Mouse (Mus musculus): ENCODE measurements at regions not wholly inside any gene's neighbourhood (a gene's known extent, or its start where the extent isn't known, plus 50 kb on each side); places are given as distances from the start of the nearest gene placed in this dataset.

DNA sequence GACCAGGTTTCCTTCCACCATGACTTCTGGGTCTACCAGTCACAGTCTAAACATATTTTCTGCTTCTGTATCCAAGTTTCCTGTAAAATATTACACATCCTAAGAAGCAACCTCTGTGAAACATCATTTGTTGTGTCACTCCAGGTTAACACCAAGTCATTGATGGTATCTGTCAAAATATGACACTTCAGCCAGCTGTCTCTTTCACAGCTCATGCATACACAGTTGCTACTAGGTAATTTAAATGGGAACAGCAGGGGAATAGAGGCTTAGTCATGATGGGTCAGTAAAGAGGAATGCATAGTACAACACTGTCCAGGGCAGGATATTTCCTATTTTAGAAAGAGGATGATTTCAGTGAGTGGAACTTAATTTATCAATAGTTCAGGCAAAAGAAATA lies 589.6 kb upstream of the Atp2b1 start:
- Histone ChIP-seq H3K4me1 (no peaks in the 10 kb centered on the region), H3K4me3 (replicated peaks) (no peak overlapping the region), H3K4me2 (no peak overlapping the region), H3K27me3 (no peaks in the 10 kb centered on the region), H3K27ac (no peak overlapping the region), H3K36me3 (no peaks in the 10 kb centered on the region), H3K9me3 (replicated peaks) (no peaks in the 10 kb centered on the region), H3K9ac (no peak overlapping the region)
- ATAC-seq (replicated peaks; ENCODE audit: low FRiP score), result no peak

DNA sequence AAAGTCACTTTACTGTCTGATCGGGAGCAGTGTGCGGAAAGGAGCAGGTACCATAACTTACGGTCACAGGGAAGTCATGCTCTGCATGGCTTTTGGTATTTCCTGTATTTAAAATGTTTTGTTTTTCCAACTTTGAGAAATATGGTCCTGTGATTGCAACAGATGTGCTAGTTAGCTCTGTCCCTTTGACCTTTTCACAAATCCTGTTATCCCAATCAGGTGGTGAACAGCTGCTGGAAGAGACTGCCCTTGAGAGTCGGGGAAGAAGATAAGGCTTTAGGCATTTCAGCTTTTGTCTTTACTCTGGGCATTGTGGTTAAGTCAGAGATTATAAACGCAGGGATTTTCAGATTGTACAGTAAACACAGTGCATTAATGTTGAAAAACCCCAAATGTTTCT lies 588.5 kb upstream of the Atp2b1 start:
- no peaks in the 10 kb centered on the region for H3K4me1 ChIP-seq
- no peak for ATAC-seq (replicated peaks; ENCODE audit: low FRiP score)
- no peaks in the 10 kb centered on the region for H3K36me3 ChIP-seq
- 43% methylated on average over 5 of the region's 5 CpGs for WGBS
- no peak overlapping the region for H3K4me2 ChIP-seq
- H3K9ac ChIP-seq, result no peak overlapping the region
- no peak overlapping the region for H3K4me3 ChIP-seq (replicated peaks)
- H3K27me3 ChIP-seq, result no peaks in the 10 kb centered on the region
- no peaks in the 10 kb centered on the region for H3K9me3 ChIP-seq (replicated peaks)
- no peak overlapping the region for H3K27ac ChIP-seq

DNA sequence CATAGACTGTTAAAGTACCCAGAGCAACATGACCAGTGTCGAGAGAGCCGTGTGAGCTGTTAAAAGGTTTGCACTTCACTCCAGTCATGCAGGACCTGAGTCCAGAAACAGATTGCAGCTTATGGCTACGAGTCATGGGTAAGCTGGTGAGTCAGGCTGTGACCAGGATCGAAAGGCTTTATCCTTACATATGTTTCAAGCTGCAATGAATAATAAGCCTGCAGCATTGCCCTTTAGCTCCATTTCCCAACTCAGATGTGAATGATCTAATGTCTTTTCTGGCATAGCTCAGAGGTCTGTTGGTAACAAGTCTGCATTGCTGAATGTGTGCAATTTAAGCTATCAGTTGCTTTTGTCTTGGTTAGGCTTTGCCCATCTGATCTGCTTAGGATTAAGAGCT lies 581.5 kb upstream of the Atp2b1 start:
- Histone ChIP-seq H3K9me3 (replicated peaks) (no peaks in the 10 kb centered on the region), H3K9ac (no peak overlapping the region), H3K27me3 (no peaks in the 10 kb centered on the region), H3K4me1 (no peaks in the 10 kb centered on the region), H3K27ac (no peak overlapping the region), H3K4me2 (no peak overlapping the region), H3K4me3 (replicated peaks) (no peak overlapping the region), H3K36me3 (no peaks in the 10 kb centered on the region)
- WGBS, result 73% methylated on average over 4 of the region's 4 CpGs
- no peak for ATAC-seq (replicated peaks; ENCODE audit: low FRiP score)

DNA sequence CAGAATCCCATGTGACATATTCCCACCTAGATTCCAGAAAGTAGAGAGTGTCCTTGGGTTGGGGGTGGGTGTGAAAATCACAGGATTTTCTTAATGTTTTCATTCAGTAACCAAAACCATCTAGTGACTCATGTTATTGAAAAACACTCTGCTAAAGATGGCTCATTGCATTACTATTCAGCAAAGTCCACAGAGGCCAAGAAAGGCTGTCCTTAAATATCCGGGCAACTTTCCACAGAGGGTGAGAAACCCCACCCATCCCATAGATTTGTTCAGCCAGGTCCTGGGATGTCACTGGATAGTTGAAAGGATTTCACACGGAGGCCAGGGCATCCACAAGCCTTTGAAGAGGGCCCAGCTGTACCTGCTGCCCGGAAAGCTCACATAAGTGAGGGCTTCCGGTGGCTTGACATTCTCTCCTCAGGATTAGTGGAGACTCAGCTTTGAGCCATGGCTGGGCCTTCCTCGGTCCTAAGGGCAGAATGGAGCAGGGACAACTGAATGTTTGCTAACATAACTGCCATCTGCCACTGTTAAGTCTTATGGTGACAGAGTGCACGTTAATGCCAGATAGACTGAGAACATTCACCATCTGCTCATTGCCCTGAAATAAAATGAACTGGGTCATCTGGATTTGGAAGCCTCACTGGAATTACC lies 580.7 kb upstream of the Atp2b1 start:
- ATAC-seq (replicated peaks; ENCODE audit: low FRiP score), result no peak
- H3K9ac ChIP-seq, result no peak overlapping the region

DNA sequence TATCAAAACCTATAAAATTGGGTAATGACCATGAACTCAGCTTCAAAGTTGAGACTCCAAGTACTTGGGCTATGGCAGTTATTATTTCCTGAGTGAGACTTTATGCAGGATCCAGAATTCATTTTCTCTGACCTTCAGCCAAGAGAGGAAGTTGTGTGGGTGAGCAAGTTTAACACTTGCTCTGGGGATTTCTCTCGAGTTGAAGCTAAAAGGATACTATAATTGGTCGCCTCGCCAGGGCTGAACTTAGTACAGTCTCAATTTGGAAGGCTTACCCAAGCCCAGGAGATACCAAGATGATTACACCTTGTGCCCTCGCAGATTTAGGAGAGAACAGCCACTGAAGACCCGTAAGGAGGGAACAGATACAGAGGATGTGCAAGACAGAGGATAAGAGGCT lies 570.4 kb upstream of the Atp2b1 start:
- no peaks in the 10 kb centered on the region for H3K9me3 ChIP-seq (replicated peaks)
- no peak overlapping the region for H3K4me3 ChIP-seq (replicated peaks)
- WGBS, result 79% methylated on average over 5 of the region's 5 CpGs
- no peaks in the 10 kb centered on the region for H3K27me3 ChIP-seq
- H3K27ac ChIP-seq, result no peak overlapping the region
- no peak for ATAC-seq (replicated peaks; ENCODE audit: low FRiP score)
- H3K36me3 ChIP-seq, result no peaks in the 10 kb centered on the region
- H3K4me1 ChIP-seq, result no peaks in the 10 kb centered on the region
- no peak overlapping the region for H3K9ac ChIP-seq
- H3K4me2 ChIP-seq, result no peak overlapping the region

More for the DNA sequence above, 580.7 kb upstream of the Atp2b1 start:
- WGBS, result 69% methylated on average over 6 of the region's 6 CpGs
- Histone ChIP-seq H3K36me3 (no peaks in the 10 kb centered on the region), H3K4me2 (no peak overlapping the region), H3K4me1 (no peaks in the 10 kb centered on the region), H3K9me3 (replicated peaks) (no peaks in the 10 kb centered on the region), H3K4me3 (replicated peaks) (no peak overlapping the region), H3K27me3 (no peaks in the 10 kb centered on the region), H3K27ac (no peak overlapping the region)

DNA sequence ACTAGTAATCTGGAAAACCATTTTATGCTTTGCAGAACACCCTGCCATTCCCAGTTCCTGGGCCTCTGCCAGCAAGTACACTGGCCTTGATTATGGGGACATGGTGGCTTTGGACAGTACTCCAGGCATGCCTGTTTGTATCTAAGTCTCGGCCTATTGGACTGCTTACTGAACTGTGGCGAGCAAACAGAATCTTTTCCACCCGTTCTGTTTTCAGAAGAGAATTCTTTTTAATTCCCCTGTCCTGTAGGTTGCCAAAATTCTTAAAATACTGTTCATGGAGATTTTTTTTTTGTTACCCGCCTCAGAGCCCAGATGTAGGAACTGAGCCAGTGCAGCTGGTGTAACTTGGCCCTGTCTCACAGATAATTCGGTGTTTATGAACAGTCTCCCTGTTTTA lies 564.7 kb upstream of the Atp2b1 start:
- H3K4me1 ChIP-seq, result no peaks in the 10 kb centered on the region
- H3K9me3 ChIP-seq (replicated peaks), result no peaks in the 10 kb centered on the region
- no peaks in the 10 kb centered on the region for H3K27me3 ChIP-seq
- H3K36me3 ChIP-seq, result no peaks in the 10 kb centered on the region
- 0 out of 2 replicates have a peak overlapping the region, but pooled peaks have one; percentile 48 for H3K27ac ChIP-seq
- no peak overlapping the region for H3K4me3 ChIP-seq (replicated peaks)
- H3K4me2 ChIP-seq, result no peak overlapping the region
- ATAC-seq (replicated peaks; ENCODE audit: low FRiP score), result no peak
- 47% methylated on average over 5 of the region's 5 CpGs for WGBS
- no peak overlapping the region for H3K9ac ChIP-seq

DNA sequence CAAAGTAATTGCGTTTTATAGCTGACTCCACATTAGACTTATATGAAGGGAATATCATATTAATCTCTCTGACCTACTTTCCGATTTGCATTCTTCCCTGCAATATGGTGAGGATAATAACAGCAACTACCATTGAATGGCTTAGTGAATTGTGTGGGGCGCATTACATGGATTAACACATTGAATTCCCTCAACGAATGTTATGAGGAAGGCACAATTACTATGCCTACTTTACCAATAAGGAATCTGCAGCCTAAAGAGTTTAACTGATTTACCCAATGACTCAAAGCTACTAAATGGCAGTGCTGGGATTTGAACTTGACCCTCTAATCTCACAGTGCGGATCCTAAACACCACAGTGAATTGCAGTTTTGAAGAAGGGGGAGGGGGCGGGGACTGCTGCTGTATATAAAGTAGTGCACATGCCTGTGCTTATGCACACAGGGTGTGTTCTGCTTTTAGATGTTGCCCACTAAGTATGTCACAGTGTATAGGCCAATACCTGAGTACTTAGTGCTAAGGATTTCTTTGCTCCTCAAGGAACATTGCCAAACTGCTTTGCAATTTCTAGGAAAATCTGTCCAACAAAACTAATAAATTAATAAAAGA lies 563.8 kb upstream of the Atp2b1 start:
- Histone ChIP-seq H3K4me1 (no peaks in the 10 kb centered on the region), H3K4me2 (no peak overlapping the region), H3K27me3 (no peaks in the 10 kb centered on the region), H3K36me3 (no peaks in the 10 kb centered on the region), H3K9ac (no peak overlapping the region), H3K9me3 (replicated peaks) (no peaks in the 10 kb centered on the region), H3K27ac (no peak overlapping the region), H3K4me3 (replicated peaks) (no peak overlapping the region)
- WGBS, result 95% methylated on average over 6 of the region's 6 CpGs
- no peak for ATAC-seq (replicated peaks; ENCODE audit: low FRiP score)

DNA sequence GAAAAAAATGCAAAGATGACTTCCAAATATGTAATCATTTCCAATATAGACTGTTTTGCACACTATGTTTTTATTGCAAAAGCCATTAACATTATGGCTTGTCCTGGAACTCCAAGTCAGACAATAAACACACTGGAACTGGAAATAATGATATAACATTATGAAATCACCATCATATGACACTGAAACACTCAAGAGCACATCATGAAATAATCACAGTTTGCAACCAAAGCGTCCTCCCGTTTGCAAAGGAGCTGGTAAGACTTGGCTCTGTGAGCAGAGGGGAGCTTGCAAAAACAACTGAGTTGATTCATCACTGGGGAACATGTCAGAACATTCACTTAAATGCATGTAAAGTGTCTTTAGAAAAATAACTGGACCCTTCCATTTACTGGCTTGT lies 562.1 kb upstream of the Atp2b1 start:
- 56% methylated on average over 2 of the region's 2 CpGs for WGBS
- no peaks in the 10 kb centered on the region for H3K27me3 ChIP-seq
- no peak overlapping the region for H3K4me3 ChIP-seq (replicated peaks)
- H3K36me3 ChIP-seq, result no peaks in the 10 kb centered on the region
- H3K4me1 ChIP-seq, result no peaks in the 10 kb centered on the region
- H3K9me3 ChIP-seq (replicated peaks), result no peaks in the 10 kb centered on the region
- H3K27ac ChIP-seq, result no peak overlapping the region
- H3K9ac ChIP-seq, result no peak overlapping the region
- ATAC-seq (replicated peaks; ENCODE audit: low FRiP score), result no peak
- no peak overlapping the region for H3K4me2 ChIP-seq

DNA sequence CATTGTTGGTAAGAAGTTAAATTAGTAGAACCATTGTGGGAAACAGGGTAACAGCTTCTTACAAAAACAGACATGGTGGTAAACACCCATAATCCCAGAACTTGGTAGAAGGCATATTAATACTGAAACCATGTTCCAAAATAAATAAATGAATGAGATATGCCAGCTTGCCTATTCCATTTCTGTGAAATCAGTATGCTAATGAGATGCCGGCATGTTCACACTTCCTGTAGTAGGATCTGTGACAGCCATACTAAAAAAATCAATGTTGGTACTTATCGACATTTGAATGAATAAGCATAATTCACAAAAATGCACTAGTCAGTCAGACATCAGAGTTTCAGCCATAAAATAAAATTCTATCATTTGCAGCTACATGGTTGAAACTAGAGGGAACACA lies 559.7 kb upstream of the Atp2b1 start:
- Histone ChIP-seq H3K4me1 (no peaks in the 10 kb centered on the region), H3K9ac (no peak overlapping the region), H3K4me2 (no peak overlapping the region), H3K27ac (no peak overlapping the region), H3K4me3 (replicated peaks) (no peak overlapping the region), H3K36me3 (no peaks in the 10 kb centered on the region), H3K27me3 (no peaks in the 10 kb centered on the region), H3K9me3 (replicated peaks) (no peaks in the 10 kb centered on the region)
- ATAC-seq (replicated peaks; ENCODE audit: low FRiP score), result no peak
- 93% methylated on average over 2 of the region's 2 CpGs for WGBS

DNA sequence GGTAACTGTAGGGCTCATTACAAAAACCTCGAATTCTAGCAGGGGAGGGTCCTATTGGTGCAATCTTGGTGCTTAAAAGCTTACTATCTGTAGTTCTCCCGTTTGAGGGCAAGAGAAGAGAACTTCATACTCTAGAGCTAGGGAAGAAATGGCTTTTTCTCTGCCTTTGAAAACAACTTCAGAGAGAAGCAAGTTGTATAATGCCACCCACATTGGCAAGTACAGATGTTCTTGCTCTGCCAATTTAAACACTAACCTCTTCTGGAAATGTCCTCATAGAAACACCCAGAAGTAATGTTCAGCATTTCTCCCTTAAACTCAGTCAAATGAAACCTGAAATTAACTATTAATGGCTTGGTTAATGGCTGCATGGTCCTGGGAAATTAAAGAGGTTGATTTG lies 549.6 kb upstream of the Atp2b1 start:
- no peak overlapping the region for H3K4me2 ChIP-seq
- no peaks in the 10 kb centered on the region for H3K27me3 ChIP-seq
- H3K36me3 ChIP-seq, result no peaks in the 10 kb centered on the region
- H3K4me3 ChIP-seq (replicated peaks), result no peak overlapping the region
- no peaks in the 10 kb centered on the region for H3K4me1 ChIP-seq
- no peak overlapping the region for H3K9ac ChIP-seq
- no peaks in the 10 kb centered on the region for H3K9me3 ChIP-seq (replicated peaks)
- no peak overlapping the region for H3K27ac ChIP-seq
- WGBS, result 73% methylated on average over 2 of the region's 2 CpGs
- ATAC-seq (replicated peaks; ENCODE audit: low FRiP score), result no peak

DNA sequence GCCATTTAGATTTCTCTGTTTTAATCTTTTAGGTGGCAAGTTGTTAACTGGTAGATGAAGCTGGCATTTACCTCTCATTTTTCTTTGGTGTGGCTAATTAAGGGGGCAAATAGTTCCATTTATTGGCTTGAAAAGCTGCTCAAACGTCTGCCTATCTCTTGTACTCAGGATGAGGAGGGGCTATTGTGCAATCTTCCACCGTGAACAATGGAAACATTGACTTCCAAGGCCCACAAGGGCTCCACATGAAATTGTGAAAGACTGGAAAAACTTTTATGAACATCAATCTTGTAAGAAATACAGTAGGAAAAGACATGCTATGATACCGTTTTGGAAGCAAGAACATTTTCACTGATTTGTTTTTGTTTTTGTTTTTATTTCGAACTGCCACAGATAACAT lies 541.6 kb upstream of the Atp2b1 start:
- H3K9ac ChIP-seq, result no peak overlapping the region
- H3K4me3 ChIP-seq (replicated peaks), result no peak overlapping the region
- H3K4me2 ChIP-seq, result no peak overlapping the region
- H3K27me3 ChIP-seq, result no peaks in the 10 kb centered on the region
- H3K27ac ChIP-seq, result no peak overlapping the region
- 66% methylated on average over 4 of the region's 4 CpGs for WGBS
- no peaks in the 10 kb centered on the region for H3K36me3 ChIP-seq
- no peak for ATAC-seq (replicated peaks; ENCODE audit: low FRiP score)
- H3K4me1 ChIP-seq, result 0 out of 2 replicates have a peak, but pooled peaks cover 2% of the 10 kb centered on the region
- H3K9me3 ChIP-seq (replicated peaks), result no peaks in the 10 kb centered on the region

DNA sequence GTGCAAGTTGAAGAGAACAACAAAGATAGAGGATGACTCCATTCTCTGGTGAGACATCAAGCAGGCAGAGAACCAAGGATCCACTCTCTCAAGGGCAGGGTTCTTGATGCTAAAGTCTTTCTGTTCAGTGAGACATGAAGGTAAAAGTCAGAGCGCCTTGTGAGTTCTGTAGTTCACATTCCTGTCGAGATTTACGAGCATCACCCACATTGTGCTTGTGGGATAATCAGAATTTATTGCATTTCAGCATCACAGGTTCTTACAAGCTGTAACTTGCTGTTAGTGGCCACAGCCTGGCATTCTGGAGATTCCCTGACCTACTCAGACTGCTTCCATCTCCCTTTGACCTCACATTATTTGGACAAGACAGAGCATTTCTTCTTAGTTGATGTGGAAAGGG lies 540.9 kb upstream of the Atp2b1 start:
- WGBS, result 25% methylated on average over 3 of the region's 3 CpGs
- 0 out of 2 replicates have a peak, but pooled peaks cover 2% of the 10 kb centered on the region for H3K4me1 ChIP-seq

DNA sequence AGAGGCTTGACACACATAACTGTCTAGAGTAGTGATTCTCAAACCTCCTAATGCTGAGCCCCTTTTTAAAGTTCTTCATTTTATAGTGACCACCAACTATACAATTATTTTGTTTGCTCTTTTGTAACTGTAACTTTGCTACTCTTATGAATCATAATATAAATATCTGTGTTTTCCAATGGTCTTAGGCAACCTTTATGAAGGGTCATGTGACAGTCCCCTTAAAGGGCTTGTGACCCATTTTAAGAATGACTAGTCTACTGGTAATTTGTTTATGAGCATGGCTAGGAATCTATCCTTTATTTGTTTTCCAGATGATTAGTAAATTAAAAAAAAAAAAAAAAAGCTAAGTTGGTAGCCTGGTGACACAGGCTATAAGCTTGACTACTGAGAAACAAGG lies 539.5 kb upstream of the Atp2b1 start:
- no peaks in the 10 kb centered on the region for H3K27me3 ChIP-seq
- no peak overlapping the region for H3K27ac ChIP-seq
- H3K4me3 ChIP-seq (replicated peaks), result no peak overlapping the region
- ATAC-seq (replicated peaks; ENCODE audit: low FRiP score), result no peak
- 0 out of 2 replicates have a peak, but pooled peaks cover 2% of the 10 kb centered on the region for H3K4me1 ChIP-seq
- no peak overlapping the region for H3K4me2 ChIP-seq
- H3K9me3 ChIP-seq (replicated peaks), result no peaks in the 10 kb centered on the region
- H3K36me3 ChIP-seq, result no peaks in the 10 kb centered on the region
- H3K9ac ChIP-seq, result no peak overlapping the region

More for the DNA sequence above, 540.9 kb upstream of the Atp2b1 start:
- no peak overlapping the region for H3K27ac ChIP-seq
- no peaks in the 10 kb centered on the region for H3K9me3 ChIP-seq (replicated peaks)
- no peak overlapping the region for H3K4me3 ChIP-seq (replicated peaks)
- H3K27me3 ChIP-seq, result no peaks in the 10 kb centered on the region
- no peak overlapping the region for H3K4me2 ChIP-seq
- ATAC-seq (replicated peaks; ENCODE audit: low FRiP score), result no peak
- H3K9ac ChIP-seq, result no peak overlapping the region
- H3K36me3 ChIP-seq, result no peaks in the 10 kb centered on the region
